In genomic region chr19:18952806-18953205, GRCm38 (mm10) we compare ENCODE assay signal across 18 mouse cellular contexts.
"Had no signal": no experiment of that assay in that cellular context is flagged by ENCODE, and none has a peak within 500 bp of the region (broad histone marks: within the 10 kb centered on the region; RNA-seq: fewer than 3 reads in every experiment).

No protein-coding gene starts in this region.

- H3K4me1 ChIP-seq: liver, embryonic 13.5 days; liver, embryonic 15.5 days; lung, embryonic 15.5 days; midbrain, embryonic 10.5 days; midbrain, embryonic 12.5 days; neural tube, embryonic 13.5 days; neural tube, embryonic 15.5 days had no signal

- H3K4me3 ChIP-seq: liver, embryonic 13.5 days; liver, embryonic 15.5 days; lung, embryonic 15.5 days; midbrain, embryonic 10.5 days; midbrain, embryonic 12.5 days; myocyte; neural tube, embryonic 13.5 days; neural tube, embryonic 15.5 days had no signal

- DNase-seq: liver, embryonic 13.5 days; liver, postnatal 0 days; midbrain, embryonic 14.5 days; retina, postnatal 1 day; right cerebral cortex, adult 18-20 months; right cerebral cortex, postnatal 25 days; right cerebral cortex, postnatal 4 days; spleen, adult 18-20 months; thymus, adult 18-20 months; thymus, postnatal 14 days; thymus, postnatal 36 days had no signal

- H3K27ac ChIP-seq: liver, embryonic 13.5 days; liver, embryonic 15.5 days; lung, embryonic 15.5 days; midbrain, embryonic 10.5 days; midbrain, embryonic 12.5 days; neural tube, embryonic 13.5 days; neural tube, embryonic 15.5 days had no signal
